Mouse (Mus musculus) liver, adult 2 months (tissue): ENCODE measurements around the gene Stt3b.

Experiments used
- CTCF ChIP-seq: fragments of 200-500 bp; IDR thresholded peaks from 2 replicates; pipeline ENCODE4 v1.5.1; 2011; ENCODE audit warnings: low read depth, low read length, control low read depth
- POLR2A ChIP-seq: fragments of 200-500 bp; IDR thresholded peaks from 2 replicates; pipeline ENCODE4 v1.6.1; 2011; ENCODE audit warnings: low read length, control low read depth; ENCODE audit not compliant: insufficient read depth; ENCODE audit errors: extremely low read depth

- no peak for TF ChIP-seq POLR2A
- no peak for TF ChIP-seq CTCF
Observed at GRCm38 (mm10) chr9:115356731-115357458, 46.7 kb upstream of the Stt3b start.
